Mouse (Mus musculus) MEL (cell line): Measurements from ENCODE around the gene Ap3b1. TPM values are rescaled to one million over a fixed set of nuclear protein-coding genes. Genes with fewer than 3 reads are reported as not detected.

Experiments used
- DNase-seq: peaks from one replicate; pipeline ENCODE4 v3.0.0; 2011; ENCODE audit warnings: low read depth, low spot score
- H3K27ac ChIP-seq: 2 replicates; pipeline ENCODE4 v1.5.1; 2012; ENCODE audit warnings: low read depth, mild to moderate bottlenecking, control low read depth, low read length, moderate library complexity; ENCODE audit not compliant: control insufficient read depth
- H3K27me3 ChIP-seq, 2 experiments: fragments of 150-350 bp in 1 of 2; sonication (generic) in 1 of 2; 2 replicates each; pipeline ENCODE4 v1.6.1; 2012; ENCODE audit warnings: low read length in 2 of 2, mild to moderate bottlenecking in 2 of 2, improper control_type of control experiment in 1 of 2, moderate library complexity in 1 of 2; ENCODE audit not compliant: insufficient read depth in 2 of 2, control insufficient read depth in 1 of 2
- H3K36me3 ChIP-seq, 2 experiments: 2 replicates each; pipeline ENCODE4 v1.6.1; 2012 to 2014; ENCODE audit warnings: low read length in 2 of 2, improper control_type of control experiment in 1 of 2, inconsistent platforms in 1 of 2, mild to moderate bottlenecking in 1 of 2; ENCODE audit not compliant: insufficient read depth in 2 of 2, control insufficient read depth in 1 of 2
- H3K4me1 ChIP-seq, 2 experiments: fragments of 150-350 bp in 1 of 2; sonication (generic) in 1 of 2; 2 replicates each; pipeline ENCODE4 v1.6.1; 2012; ENCODE audit warnings: low read length in 2 of 2, improper control_type of control experiment in 1 of 2, mild to moderate bottlenecking in 1 of 2; ENCODE audit not compliant: insufficient read depth in 2 of 2, control insufficient read depth in 1 of 2
- H3K4me3 ChIP-seq, 2 experiments: fragments of 150-350 bp in 1 of 2; sonication (generic) in 1 of 2; 2 replicates each; pipeline ENCODE4 v1.5.1; 2012; ENCODE audit warnings: low read depth in 2 of 2, low read length in 2 of 2, mild to moderate bottlenecking in 2 of 2, moderate library complexity in 2 of 2, control low read depth in 1 of 2, improper control_type of control experiment in 1 of 2; ENCODE audit not compliant: control insufficient read depth in 1 of 2, insufficient read depth in 1 of 2
- H3K79me2 ChIP-seq: 2 replicates; pipeline ENCODE4 v1.6.1; 2012; ENCODE audit warnings: mild to moderate bottlenecking, low read length, moderate library complexity; ENCODE audit not compliant: control insufficient read depth, poor library complexity, insufficient read depth
- H3K9ac ChIP-seq: 2 replicates; pipeline ENCODE4 v1.6.1; 2012; ENCODE audit warnings: low read depth, mild to moderate bottlenecking, control low read depth, low read length, moderate library complexity; ENCODE audit not compliant: control insufficient read depth, poor library complexity, severe bottlenecking
- H3K9me3 ChIP-seq: fragments of 150-350 bp; sonication (generic); replicated peaks from 2 replicates; pipeline ENCODE4 v1.6.1; 2012; ENCODE audit warnings: mild to moderate bottlenecking, low read length, improper control_type of control experiment, moderate library complexity; ENCODE audit not compliant: insufficient read depth
- BHLHE40 ChIP-seq: IDR thresholded peaks from 2 replicates; pipeline ENCODE4 v1.6.1; 2012; ENCODE audit warnings: low read depth, mild to moderate bottlenecking, inconsistent platforms, low read length, improper control_type of control experiment, borderline replicate concordance
- CHD1 ChIP-seq: IDR thresholded peaks from 2 replicates; pipeline ENCODE4 v1.6.1; 2012; ENCODE audit warnings: low read depth, mild to moderate bottlenecking, inconsistent platforms, low read length, improper control_type of control experiment
- GABPA ChIP-seq: IDR thresholded peaks from 2 replicates; pipeline ENCODE4 v1.6.1; 2012; ENCODE audit warnings: low read depth, mild to moderate bottlenecking, inconsistent platforms, low read length, improper control_type of control experiment, moderate library complexity
- HCFC1 ChIP-seq: IDR thresholded peaks from 2 replicates; pipeline ENCODE4 v1.6.1; 2012; ENCODE audit warnings: low read depth, mild to moderate bottlenecking, inconsistent platforms, low read length, improper control_type of control experiment, moderate library complexity
- JUND ChIP-seq: IDR thresholded peaks from 2 replicates; pipeline ENCODE4 v1.6.1; 2011; ENCODE audit warnings: low read depth, mild to moderate bottlenecking, improper control_type of control experiment, low read length
- MAZ ChIP-seq: IDR thresholded peaks from 2 replicates; pipeline ENCODE4 v1.6.1; 2012; ENCODE audit warnings: low read depth, mild to moderate bottlenecking, inconsistent platforms, low read length, improper control_type of control experiment
- MEF2A ChIP-seq: IDR thresholded peaks from 2 replicates; pipeline ENCODE4 v1.6.1; 2014; ENCODE audit warnings: low read depth, mild to moderate bottlenecking, inconsistent platforms, low read length, improper control_type of control experiment; ENCODE audit not compliant: poor library complexity, insufficient replicate concordance, severe bottlenecking; ENCODE audit errors: extremely low read depth
- NELFE ChIP-seq: IDR thresholded peaks from 2 replicates; pipeline ENCODE4 v1.6.1; 2011; ENCODE audit warnings: low read depth, low read length, improper control_type of control experiment
- NRF1 ChIP-seq: IDR thresholded peaks from 2 replicates; pipeline ENCODE4 v1.6.1; 2014; ENCODE audit warnings: low read depth, mild to moderate bottlenecking, inconsistent platforms, low read length, improper control_type of control experiment, moderate library complexity; ENCODE audit not compliant: poor library complexity, insufficient read depth, severe bottlenecking
- POLR2AphosphoS2 ChIP-seq: IDR thresholded peaks from 2 replicates; pipeline ENCODE4 v1.6.1; 2011; ENCODE audit warnings: low read length, improper control_type of control experiment
- POLR2AphosphoS5 ChIP-seq: IDR thresholded peaks from 2 replicates; pipeline ENCODE4 v1.6.1; 2012; ENCODE audit warnings: low read depth, borderline replicate concordance, mild to moderate bottlenecking, inconsistent platforms, low read length, moderate library complexity, mixed read lengths
- RCOR1 ChIP-seq: IDR thresholded peaks from 2 replicates; pipeline ENCODE4 v1.6.1; 2012; ENCODE audit warnings: low read depth, mild to moderate bottlenecking, inconsistent platforms, low read length, improper control_type of control experiment
- SIN3A ChIP-seq: IDR thresholded peaks from 2 replicates; pipeline ENCODE4 v1.6.1; 2012; ENCODE audit warnings: low read length, improper control_type of control experiment, inconsistent platforms
- SMC3 ChIP-seq: IDR thresholded peaks from 2 replicates; pipeline ENCODE4 v1.6.1; 2011; ENCODE audit warnings: low read depth, low read length, improper control_type of control experiment
- TBP ChIP-seq: IDR thresholded peaks from 2 replicates; pipeline ENCODE4 v1.8.0; 2011; ENCODE audit warnings: low read depth, low read length, improper control_type of control experiment
- TCF12 ChIP-seq: IDR thresholded peaks from 2 replicates; pipeline ENCODE4 v1.6.1; 2014; ENCODE audit warnings: low read depth, mild to moderate bottlenecking, inconsistent platforms, low read length, improper control_type of control experiment, moderate library complexity
- USF1 ChIP-seq: IDR thresholded peaks from 2 replicates; pipeline ENCODE4 v1.6.1; 2014; ENCODE audit warnings: low read depth, mild to moderate bottlenecking, inconsistent platforms, low read length, improper control_type of control experiment, moderate library complexity
- USF2 ChIP-seq, 2 experiments: IDR thresholded peaks; 2 replicates each; pipeline ENCODE4 v1.6.1; 2011 to 2012; ENCODE audit warnings: improper control_type of control experiment in 2 of 2, low read length in 2 of 2, borderline replicate concordance in 1 of 2, inconsistent platforms in 1 of 2, low read depth in 1 of 2, mild to moderate bottlenecking in 1 of 2; ENCODE audit not compliant: insufficient read depth in 1 of 2
- ZMIZ1 ChIP-seq: IDR thresholded peaks from 2 replicates; pipeline ENCODE4 v1.6.1; 2012; ENCODE audit warnings: low read depth, mild to moderate bottlenecking, inconsistent platforms, low read length, improper control_type of control experiment, moderate library complexity
- ZNF384 ChIP-seq: IDR thresholded peaks from 2 replicates; pipeline ENCODE4 v1.6.1; 2012; ENCODE audit warnings: low read depth, mild to moderate bottlenecking, inconsistent platforms, low read length, improper control_type of control experiment
- polyA plus RNA-seq, 2 experiments: library from polyadenylated mRNA; stranded (reverse) in 1 of 2; unstranded in 1 of 2; fragments of >175 nt in 1 of 2; fragments of >200 nt in 1 of 2; gene quantifications; 2 replicates each; pipeline versions ENCODE4 v1.2.1 to v1.2.4; 2012; ENCODE audit warnings: low replicate concordance in 2 of 2, low read depth in 1 of 2; ENCODE audit not compliant: insufficient read length in 2 of 2, insufficient read depth in 1 of 2, missing spikeins in 1 of 2
- total RNA-seq: library from RNA; depleted of rRNA; stranded (reverse); fragments of 300-350 nt; gene quantifications from 2 replicates; pipeline ENCODE4 v1.2.3, GENCODE M21; 2012

The Ap3b1 gene
- total and polyA plus RNA-seq, 3 experiments, result 36.7 to 74.5 TPM; not detected in 1

DNA sequence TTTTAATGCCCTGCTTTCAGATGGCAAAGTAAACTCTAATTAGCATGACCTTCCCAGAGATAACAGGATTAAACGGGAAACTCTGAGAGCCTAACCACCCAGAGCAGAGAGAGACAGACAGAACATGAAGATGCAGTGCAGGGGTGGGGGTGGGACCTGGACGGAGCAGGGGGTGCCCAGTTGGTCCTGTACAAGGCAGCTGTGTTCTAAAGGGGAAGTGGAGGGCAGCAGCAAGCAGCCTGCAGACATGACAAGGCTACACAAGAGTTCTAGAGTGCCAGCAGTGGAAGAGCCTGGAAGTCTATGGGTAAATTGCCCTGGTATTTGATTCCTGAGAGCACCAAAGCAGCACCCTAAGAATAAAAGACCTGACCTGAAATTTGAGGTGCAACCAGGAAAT lies 105.5 kb downstream of the Ap3b1 start:
- H3K4me1 ChIP-seq, result no peaks in the 10 kb centered on the region
- peaks cover 0 to 1% of the 10 kb centered on the region in 2 experiments; a peak in 1 of 4 replicates for H3K36me3 ChIP-seq
- TF ChIP-seq GABPA (no peak), ZNF384 (no peak), NELFE (no peak), TCF12 (no peak), POLR2AphosphoS2 (no peak), CHD1 (no peak), TBP (no peak), HCFC1 (no peak), MEF2A (no peak), SIN3A (no peak), USF1 (no peak), SMC3 (no peak), BHLHE40 (no peak), MAZ (no peak), NRF1 (no peak), JUND (no peak), RCOR1 (no peak), USF2 (IDR thresholded peaks at IDR 0.05; ENCODE audit: borderline replicate concordance in 1 of 2, insufficient read depth in 1 of 2, low read depth in 1 of 2, low read length in 2 of 2) (no peak)
- no peak for DNase-seq
- no peaks in the 10 kb centered on the region for H3K79me2 ChIP-seq
- no peaks in the 10 kb centered on the region for H3K27me3 ChIP-seq
- H3K9me3 ChIP-seq, result no peaks in the 10 kb centered on the region
- H3K27ac ChIP-seq, result no peak overlapping the region
- H3K9ac ChIP-seq, result no peak overlapping the region
- H3K4me3 ChIP-seq, result no peak overlapping the region

DNA sequence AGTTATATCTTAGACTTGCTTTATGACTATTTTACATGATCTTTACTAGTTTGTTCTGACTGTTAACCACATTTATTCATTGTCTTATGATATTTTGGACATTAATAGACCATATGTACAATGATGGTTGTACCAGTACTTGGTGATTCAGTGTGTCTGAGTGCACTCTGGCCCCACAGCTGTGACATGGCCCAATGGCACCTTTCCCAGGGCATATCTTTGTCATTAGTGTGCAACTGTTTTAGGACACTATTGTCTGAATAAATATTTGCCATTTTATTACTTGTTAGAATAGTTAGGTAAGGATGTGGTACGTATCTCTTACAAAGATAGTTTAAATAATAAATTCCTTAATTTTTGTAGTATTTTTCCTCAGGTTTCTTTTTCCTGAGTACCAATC lies 109.8 kb downstream of the Ap3b1 start:
- no peaks in the 10 kb centered on the region for H3K4me1 ChIP-seq
- H3K4me3 ChIP-seq, result no peak overlapping the region
- no peaks in the 10 kb centered on the region for H3K79me2 ChIP-seq
- no peaks in the 10 kb centered on the region for H3K27me3 ChIP-seq
- DNase-seq, result no peak
- no peak overlapping the region for H3K27ac ChIP-seq
- TF ChIP-seq POLR2AphosphoS5 (no peak), ZMIZ1 (no peak)
- H3K9ac ChIP-seq, result no peak overlapping the region
- H3K9me3 ChIP-seq, result no peaks in the 10 kb centered on the region
- H3K36me3 ChIP-seq, result peaks cover 0 to 10% of the 10 kb centered on the region in 2 experiments; a peak in 2 of 4 replicates
